Mouse (Mus musculus) myocyte (in vitro differentiated cells): Measurements from ENCODE around the gene Dctn1.

Source experiments
- CEBPB ChIP-seq: IDR thresholded peaks from 2 replicates; pipeline ENCODE4 v1.6.1; 2011; ENCODE audit warnings: mild to moderate bottlenecking, moderate library complexity; ENCODE audit not compliant: poor library complexity, insufficient read depth, severe bottlenecking
- E2F4 ChIP-seq: IDR thresholded peaks from one replicate; pipeline ENCODE4 v1.6.1; 2011; ENCODE audit warnings: mild to moderate bottlenecking, control low read depth, moderate library complexity; ENCODE audit not compliant: insufficient read depth
- MAX ChIP-seq: IDR thresholded peaks from one replicate; pipeline ENCODE4 v1.6.1; 2011; ENCODE audit warnings: low read depth, mild to moderate bottlenecking, control low read depth
- POLR2A ChIP-seq: IDR thresholded peaks from one replicate; pipeline ENCODE4 v1.6.1; 2011; ENCODE audit warnings: low read depth, mild to moderate bottlenecking, control low read depth, moderate library complexity; ENCODE audit not compliant: insufficient read length
- POLR2AphosphoS2 ChIP-seq: IDR thresholded peaks from one replicate; pipeline ENCODE4 v1.6.1; 2011; ENCODE audit warnings: low read depth, control low read depth; ENCODE audit not compliant: insufficient read length
- TCF12 ChIP-seq: IDR thresholded peaks from one replicate; pipeline ENCODE4 v1.6.1; 2011; ENCODE audit warnings: mild to moderate bottlenecking, control low read depth; ENCODE audit not compliant: poor library complexity, insufficient read depth, severe bottlenecking
- USF1 ChIP-seq: IDR thresholded peaks from one replicate; pipeline ENCODE4 v1.6.1; 2011; ENCODE audit warnings: low read depth, mild to moderate bottlenecking, control low read depth, moderate library complexity

- TF ChIP-seq USF1 (no peak), POLR2A (no peak), MAX (no peak), POLR2AphosphoS2 (no peak), TCF12 (no peak), E2F4 (no peak), CEBPB (no peak)
Observed at GRCm38 (mm10) chr6:83145805-83146204, 19.9 kb upstream of the Dctn1 start.
